Mouse (Mus musculus) stomach, postnatal 0 days (tissue): ENCODE data around the gene Megf11.

Experiments
- CTCF ChIP-seq: IDR thresholded peaks from 2 replicates; pipeline ENCODE4 v1.5.1; 2016; ENCODE audit warnings: antibody characterized with exemption, low read depth, mild to moderate bottlenecking, moderate library complexity
- EP300 ChIP-seq: optimal IDR thresholded peaks from 2 replicates; pipeline ENCODE3; 2016; ENCODE audit warnings: antibody characterized with exemption

GRCm38 (mm10) chr9:64742453-64742852 is 357.0 kb downstream of the Megf11 start:
- TF ChIP-seq EP300 (no peak), CTCF (no peak)
